Mouse (Mus musculus): Measurements from ENCODE around the gene Ulk4.

The Ulk4 gene

DNA sequence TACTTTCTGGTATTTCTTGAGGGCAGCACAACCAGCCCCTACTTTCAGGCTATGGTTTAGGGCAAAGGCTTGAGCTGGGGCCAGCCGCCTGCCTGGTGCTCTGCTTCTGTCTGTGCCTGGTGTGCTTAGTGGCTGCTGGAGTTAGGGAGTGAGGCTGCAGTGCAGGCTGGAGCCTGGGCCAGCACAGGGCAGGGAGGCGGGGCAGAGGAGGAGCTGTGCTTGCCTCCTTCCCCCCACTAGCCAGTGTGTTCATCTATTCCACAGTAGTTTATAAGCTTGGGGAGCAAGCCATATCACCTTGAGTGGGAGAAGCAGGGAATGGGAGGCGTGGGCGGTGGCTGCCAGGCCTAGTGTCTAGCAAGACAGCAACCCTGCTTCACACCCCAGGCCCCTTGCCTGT lies 313.9 kb downstream of the Ulk4 start:
- DNase-seq = peak; percentile 25 to 57

DNA sequence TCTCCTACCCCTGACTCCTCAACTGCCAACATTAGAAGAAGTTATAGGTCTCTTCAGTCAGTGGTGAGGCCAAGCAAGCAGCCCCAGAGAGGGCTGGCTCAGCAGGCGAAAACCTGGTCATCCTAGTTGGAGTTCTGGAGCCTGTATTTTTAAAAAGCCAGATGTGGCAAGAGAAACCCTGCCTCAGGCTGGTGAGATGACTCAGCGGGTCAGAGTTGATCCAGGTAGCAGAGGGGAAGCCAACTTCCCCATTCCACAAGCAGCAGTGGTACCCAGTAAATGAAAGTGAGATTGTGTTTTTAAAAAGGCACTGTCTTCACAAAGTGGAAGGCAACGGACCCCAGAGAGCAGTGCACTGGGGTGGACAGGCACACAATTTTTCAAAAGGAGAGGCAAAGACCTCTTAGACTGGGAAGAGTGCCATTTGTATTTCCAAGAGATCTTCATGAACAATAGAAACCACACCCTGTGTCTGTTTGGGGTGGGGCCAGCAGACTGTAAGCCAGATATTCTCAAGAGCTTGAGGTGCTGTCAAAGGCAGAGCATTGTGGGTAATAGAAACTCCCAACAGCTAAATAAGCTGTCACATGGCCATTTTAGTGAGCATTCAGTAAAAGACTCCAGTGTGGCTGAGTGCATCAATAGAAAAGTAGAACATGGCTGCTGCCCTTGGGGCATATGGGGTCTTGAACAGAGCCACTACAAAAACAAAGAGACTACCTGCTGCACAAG lies 314.9 kb downstream of the Ulk4 start:
- DNase-seq = peak; percentile 75 to 82

DNA sequence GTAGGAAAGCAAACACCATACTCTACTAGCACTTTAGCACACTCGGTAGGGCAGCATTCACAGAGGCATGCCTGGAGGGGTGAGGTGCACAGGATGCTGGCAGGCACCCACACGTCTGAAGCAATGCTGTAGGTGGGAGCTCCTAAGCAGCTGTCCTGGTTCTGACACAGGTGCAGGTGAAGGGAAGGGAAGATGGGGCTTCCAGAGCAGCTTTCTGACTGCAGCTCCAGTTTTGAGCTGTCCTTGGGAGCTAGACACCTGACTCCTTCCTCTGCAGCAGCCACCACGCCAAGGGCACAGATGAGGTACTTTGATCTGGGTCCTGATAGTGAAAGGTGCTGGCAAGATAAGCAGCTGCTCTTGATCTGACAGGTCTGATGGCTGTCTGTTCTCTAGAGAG lies 315.5 kb downstream of the Ulk4 start:
- DNase-seq = no peak

DNA sequence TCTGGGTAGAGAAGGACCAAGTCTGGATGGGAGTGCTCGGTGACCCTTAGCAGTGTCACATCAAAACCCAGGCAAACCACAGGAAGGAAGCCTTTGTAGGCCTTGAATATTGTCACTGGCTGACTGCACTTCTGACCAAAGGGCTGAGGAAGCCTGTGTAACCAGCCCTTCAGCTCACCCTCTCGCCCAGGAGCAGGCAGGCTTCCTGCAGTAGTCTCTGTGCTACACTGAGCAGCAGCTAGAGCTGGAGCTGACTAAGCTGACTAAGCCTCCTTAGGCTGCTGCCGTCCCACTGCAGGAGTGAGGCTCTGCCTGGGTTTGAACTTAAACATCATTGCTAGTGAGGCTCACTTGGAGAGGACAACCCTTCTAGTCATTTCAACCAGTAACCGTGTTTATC lies 316.4 kb downstream of the Ulk4 start:
- DNase-seq = no peak

DNA sequence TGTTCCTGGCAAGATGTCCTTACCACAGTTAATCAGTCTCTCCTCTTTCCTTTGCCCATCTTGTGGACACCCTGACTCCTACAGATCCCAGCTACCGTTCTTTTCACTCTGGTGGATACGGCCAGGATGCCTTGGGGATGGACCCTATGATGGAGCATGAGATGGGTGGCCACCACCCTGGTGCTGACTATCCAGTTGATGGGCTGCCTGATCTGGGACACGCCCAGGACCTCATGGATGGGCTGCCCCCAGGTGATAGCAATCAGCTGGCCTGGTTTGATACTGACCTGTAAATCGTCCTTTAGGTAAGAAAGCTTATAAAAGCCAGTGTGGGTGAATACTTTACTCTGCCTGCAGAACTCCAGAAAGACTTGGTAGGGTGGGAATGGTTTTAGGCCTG lies 317.8 kb downstream of the Ulk4 start:
- DNase-seq = no peak

DNA sequence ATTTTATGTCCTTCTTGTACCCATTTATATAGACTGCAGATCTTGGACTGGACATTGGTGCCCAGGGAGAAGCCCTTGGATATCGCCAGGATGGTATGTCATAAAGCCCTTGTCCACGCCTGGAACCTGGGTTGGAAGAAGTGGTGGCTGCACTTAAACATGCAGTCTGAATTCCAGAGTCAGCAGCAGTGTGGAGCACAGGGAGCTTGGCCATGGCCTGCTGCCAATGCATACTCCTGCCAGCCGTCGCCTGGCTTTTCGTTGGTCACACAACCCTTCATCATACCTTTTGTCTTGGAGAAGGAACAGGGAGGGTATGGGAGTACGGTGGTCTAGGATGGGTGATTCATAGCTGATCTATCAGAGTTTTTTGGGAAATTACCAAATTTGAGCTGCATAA lies 318.4 kb downstream of the Ulk4 start:
- peak in 1 of 2 experiments; percentile 57 for DNase-seq

DNA sequence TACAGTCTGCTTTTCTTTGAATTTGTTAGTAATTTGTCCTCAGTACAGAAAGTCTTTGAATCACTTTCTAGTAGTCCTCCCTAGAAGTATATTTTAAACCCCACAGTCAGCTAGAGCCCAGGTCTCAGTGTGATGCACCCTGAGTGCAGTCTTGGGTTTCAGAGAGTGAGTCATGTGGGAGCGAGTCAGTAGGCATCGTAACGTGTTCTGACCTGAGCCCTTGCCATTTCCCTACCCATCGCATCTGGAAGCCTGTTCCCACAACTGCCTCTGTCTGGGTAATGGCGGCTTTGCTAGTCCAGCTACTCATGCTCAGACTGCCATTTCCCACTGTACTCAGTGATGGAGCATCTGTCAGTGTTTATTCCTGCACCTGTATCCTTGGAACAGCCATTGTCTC lies 318.9 kb downstream of the Ulk4 start:
- no peak for DNase-seq

DNA sequence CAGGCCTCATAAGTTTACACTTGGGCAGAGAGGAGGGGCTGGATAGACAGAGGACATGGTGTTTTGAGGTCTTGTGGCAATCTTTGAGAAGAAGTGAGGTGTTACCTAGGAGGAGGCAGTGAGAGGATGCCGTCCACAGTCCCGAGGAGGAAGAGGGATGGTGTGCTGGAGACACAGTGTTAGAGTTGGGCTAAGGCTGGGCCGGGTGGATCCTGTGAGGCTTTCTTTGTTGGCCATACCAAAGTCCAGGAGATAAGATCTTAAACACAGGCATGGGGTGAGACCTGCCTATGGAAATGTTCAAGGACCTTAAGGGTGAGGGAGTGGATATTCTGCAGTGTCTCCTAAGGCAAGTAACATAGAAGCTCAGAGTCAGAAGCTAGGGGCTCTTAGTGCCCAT lies 325.1 kb downstream of the Ulk4 start:
- DNase-seq = no peak

DNA sequence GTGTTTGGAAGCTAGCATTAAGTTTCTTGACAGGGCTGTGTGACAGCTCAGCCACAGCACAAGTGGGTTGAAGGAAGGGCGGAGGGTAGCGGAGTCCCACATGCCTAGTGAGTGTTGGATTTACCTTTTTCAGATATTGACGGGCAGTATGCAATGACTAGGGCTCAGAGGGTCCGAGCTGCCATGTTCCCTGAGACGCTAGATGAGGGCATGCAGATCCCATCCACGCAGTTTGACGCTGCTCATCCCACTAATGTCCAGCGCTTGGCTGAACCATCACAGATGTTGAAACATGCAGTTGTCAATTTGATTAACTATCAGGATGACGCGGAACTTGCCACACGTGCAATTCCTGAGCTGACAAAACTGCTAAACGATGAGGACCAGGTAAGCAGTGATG lies 326.2 kb downstream of the Ulk4 start:
- DNase-seq = no peak

DNA sequence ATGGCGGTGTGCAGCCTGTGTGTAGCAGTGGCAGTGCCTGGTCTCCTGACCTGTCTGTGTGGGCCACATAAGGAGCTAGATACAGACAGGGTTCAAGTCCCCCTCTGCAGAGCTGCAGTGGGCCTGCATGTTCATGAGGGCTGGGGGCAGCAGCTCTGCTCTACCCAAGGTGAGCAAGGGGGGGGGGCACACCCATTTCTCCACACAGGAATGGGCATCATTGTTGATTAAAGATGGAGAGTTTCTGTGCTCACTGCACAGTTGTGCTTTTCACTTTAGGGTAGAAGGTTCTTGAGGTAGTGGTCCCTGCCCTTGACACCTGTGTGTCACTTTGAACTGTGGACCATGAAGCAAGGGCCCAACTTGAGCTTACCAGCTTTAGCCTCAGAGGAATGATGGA lies 328.2 kb downstream of the Ulk4 start:
- no peak for DNase-seq

DNA sequence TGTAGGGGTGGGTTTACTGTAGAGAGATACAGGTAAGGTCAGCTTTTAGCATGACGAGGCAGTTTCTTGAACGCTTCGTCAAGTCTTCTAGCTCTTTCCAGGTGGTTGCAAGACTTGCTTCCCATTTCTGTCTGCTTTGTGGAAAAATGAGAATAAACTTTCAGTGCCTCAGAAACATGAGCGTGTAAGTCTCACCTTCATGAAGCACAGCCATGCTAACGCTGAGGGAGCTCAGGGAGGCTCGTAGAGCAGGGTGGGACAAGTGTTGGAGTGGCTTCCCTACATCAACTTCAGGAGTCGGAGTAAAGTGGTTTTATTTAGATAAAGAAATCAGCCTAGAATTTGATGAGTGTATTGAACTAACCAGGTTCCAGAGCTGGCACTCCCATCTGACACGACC lies 330.9 kb downstream of the Ulk4 start:
- DNase-seq = no peak

DNA sequence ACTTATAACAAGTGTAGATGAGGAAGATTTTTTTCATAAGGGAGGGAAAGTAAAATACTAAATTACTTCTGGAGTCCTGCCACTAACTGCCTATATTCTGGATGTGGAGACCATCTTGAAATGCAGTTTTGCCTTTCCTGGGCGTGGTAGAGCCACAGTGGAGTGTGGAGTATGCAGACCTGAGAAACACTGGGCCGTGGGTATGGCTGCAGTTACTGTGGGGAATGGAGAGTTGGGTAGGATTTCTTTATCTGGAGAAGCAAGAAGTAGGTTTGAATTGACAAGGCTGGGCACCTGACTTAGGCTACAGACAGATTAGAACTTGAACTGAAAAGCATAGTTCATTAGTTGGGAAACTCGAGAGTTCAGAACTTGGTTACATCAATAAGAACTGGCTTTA lies 332.8 kb downstream of the Ulk4 start:
- DNase-seq = no peak

DNA sequence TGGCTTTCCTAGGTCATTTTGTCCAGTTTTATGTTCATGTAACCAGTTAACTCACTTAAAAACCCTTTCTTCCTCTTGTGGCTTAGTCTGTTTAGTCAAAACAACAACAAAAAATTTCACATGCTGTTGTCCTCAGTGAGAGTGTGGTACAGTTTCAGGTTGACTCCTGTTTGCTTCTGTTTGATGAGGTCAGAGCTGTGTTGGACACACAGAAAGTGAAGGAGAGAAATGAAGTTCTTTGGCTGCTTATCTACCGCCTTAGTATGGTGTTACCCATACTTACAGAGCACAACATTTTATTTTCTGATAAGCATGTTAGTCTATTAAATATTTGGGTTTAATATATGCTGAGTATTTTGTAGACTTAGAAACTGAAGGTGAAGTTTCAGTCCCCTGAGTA lies 333.2 kb downstream of the Ulk4 start:
- DNase-seq = no peak

DNA sequence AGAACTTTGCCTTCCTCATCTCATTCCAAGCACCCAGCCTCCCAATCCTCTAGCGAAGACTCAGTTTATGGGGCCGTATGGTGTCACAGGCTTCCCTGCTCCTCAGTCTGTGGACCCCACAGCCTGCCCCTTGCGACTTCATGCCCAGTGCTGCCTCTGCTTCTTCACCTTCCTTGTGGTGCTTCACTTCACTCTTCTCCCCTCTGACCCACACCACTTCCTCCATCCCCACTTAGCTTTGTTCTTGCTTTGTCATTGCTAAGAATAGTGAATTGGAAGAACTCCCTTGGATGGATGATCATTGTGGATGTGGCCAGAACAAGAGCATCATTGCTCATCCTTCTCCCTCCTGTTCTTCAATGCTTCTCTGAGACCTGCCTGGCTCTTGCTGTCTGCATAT lies 336.1 kb downstream of the Ulk4 start:
- DNase-seq = no peak

DNA sequence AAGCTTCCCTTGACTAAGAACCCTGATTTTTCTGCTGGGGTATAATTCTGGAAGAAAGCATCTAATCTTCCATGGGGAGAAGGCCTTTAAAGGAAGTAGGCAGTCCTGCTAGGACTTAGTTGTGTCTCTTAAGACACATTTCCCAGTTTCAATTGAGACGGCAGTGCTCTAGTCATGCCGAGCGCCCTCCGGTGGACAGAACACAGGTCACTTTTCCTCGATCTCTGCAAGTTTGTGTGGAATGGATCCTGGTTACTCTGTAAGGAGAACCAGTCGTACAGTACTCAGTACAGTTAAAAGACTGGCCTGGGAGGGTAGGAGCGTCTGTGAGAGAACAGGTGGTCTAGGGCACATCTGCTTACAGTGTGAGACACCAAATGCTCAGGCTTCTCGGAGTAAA lies 340.6 kb downstream of the Ulk4 start:
- peak; percentile 73 to 87 for DNase-seq

DNA sequence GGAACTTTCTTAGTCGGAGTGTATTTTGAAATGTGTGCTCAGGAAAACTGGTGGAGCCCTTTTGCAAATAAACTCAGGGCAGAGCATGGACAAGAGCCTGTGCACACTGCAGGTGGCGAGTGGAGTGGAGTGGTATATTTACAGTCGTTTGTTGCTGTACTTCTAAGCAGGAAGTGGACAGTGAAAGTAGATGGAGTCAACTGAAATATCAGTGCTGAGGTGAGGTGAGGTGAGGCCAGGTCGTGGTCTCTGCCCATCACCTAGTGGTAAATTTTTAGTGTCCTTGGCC lies 341.4 kb downstream of the Ulk4 start:
- DNase-seq = no peak

DNA sequence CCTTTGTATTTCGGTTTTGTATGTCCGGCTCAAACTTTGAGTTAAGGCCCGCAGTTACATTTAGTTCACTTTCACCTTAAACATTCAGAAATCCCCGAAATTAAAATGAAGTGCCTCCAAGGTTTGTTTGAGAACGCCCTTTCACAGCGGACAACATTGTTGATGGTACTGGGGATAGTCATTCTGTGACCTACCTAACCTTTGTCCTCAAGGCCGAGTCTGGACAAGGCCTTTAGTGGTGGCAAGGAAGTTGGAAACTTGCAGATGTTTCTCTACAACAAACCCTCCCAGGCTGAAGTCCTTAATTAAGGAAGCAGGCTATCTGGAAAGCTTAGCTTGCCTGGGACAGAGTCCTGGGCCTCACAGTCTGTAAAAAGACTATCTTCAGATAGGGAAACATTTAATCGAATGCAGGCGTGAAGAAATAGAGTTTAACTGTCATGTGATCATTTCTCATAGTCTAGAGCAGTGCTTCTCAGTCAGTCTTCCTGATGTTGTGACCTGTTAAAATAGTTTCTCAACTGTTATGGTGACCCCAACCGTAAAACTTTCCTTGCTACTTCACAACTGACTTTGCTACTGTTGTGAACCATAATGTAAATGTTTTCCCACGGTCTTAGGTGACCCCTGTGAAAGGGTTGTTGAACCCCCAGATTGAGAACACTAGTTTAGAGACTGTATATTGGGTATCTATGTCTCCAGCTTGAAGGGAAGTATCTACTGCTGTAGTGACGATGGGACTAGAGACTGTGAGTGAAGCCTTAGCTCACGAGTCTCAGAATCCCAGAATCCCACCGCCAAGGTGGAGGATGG lies 342.0 kb downstream of the Ulk4 start:
- DNase-seq = peak; percentile 51 to 70

DNA sequence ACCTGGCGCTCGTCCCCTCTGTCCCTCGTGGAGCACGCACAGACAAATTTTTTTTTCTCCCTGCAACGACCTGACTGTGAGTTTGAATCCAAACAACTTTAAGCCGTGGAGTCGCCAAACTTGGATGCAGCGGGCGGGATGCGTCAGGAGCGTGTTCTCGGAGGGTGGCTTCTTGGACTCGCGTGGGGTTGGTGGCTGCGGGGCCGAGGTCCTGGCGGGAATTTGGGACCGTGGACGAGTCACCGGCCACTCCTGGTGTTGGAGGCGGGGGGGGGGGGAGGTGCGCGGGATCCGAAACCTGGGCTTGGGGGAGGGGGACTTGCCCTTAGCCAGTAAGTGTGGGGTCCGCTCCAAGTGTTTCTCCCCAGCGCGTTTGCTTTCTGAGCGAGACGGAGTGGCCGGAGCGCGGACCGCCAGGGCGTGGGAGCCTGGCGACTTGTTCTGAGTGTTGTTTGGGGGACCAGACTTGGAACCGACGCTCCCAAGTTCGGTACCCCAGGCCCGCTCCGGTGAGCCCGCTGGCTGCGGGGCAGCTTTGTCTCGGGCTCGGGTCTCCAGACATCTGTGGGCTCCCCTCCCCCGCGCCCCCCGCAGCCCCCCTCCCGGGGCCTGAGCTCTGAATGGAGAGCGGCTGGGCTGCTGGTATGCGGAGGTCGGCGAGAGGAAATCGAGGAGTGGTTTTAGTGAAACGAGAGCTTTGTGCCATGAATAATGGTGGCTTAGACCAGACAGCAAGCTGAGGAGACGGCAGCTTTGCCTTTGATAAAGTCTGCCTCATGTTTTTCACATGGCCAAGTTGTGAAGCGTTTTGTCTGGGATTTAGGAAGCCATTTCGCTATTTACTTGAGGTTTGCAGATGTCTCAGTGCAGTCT lies 342.9 kb downstream of the Ulk4 start:
- DNase-seq = peak in 1 of 2 experiments; percentile 61

DNA sequence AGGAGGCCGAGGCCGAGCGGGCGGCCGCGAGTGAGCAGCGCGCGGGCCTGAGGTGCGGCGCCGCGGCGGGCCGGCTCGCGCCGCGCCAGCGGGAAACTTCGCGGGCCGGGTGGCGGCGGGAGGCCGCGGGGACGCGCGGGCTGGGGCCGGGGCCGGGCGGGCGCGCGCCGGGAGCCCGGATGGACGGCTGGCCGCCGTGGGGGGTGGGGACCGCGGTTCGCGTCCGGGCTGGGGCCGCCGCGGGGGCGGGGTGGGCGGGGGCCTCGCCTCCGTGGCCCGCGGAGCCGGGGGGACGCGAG lies 343.5 kb downstream of the Ulk4 start:
- DNase-seq = peak in 1 of 2 experiments; percentile 83

DNA sequence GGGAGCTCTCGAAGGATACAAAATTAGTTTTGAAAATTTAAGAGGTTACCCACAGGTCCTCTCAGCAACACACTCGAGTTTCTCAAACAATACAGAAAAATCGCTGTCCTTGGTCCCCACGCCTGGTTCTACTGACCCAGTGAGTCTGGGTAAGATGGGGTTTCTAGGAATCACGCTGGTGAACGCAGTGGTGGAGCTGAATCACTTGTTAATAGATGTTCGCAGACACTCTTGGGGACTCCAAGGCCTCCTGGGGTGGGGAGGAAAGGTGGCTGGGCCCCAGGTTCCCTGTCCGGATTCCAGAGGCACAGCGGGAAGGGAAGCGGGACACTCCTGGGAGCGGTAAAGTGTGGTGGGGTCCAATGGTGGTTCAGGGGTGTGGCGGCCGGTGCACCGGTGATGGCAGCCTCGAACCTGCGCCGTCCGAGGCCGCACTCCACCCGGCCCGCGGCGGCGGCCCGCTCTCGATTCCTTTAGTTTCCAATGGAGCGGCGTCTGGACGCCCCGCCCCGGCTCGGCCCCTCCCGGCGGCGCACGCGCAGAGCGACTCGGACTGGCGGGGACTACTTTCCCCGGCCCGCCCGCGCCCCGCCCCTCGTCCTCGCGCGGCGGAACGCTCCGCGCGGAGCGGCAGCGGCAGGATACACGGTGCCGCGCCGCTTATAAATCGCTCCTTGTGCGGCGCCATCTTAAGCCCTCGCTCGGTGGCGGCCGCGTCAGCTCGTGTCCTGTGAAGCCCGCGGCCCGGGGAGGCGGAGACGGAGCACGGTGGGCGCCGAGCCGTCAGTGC lies 344.0 kb downstream of the Ulk4 start:
- DNase-seq = peak; percentile 94 to 98

DNA sequence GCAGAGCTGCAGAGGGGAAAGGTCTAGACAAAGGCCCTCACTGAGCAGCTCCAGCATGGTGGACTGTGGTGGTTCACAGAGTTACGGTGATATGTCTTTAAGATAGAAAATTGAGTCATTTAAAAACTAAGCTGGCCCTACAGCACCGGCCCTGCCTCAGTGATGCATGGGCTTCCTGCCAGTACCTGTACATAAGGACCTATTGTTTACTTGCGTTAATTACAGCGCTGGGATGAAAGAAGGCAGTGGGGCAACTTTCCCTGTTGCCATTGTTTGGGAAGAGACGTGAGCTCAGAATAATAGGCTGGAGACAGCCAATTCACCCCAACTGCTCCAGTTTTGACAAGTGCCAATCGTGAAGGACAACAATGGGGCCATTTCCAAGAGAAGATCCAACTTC lies 344.6 kb downstream of the Ulk4 start:
- DNase-seq = no peak

DNA sequence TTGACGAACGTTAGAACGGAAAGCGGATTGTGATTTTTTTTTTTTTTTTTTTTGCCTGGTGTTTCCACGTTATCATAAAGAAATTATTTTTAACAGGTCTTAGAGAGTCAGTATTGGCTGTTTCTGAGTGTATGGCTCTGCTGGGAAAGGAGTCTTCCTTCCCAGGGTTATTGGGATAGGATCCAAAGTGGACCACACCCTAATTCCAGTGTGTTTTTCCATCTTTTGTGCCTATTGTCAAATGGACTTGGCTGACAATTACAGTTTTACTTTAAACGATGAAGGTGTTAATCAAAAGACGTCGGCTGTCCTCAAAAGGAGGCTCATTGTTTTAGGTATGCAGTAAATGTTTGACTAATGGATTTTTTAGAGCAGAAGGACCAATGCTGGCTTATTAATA lies 346.2 kb downstream of the Ulk4 start:
- no peak for DNase-seq

DNA sequence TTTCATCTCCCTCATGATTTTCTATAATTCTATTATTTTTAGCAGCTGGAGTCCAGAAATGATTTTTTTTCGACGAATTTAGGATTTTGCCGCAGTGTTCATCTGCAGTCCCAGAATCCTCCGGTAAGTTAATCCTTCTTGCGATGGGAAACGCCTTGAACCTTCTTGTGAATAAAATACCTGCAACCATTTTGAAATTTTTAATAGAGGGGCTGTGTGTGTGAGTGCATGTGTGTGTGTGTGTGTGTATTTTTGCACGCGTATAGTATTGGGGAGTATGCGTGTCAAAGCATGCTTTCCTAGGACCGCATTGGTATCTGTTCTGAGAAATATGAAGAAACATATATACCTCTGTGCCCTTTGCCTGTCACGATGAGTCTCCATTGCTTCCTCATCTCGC lies 347.0 kb downstream of the Ulk4 start:
- no peak for DNase-seq
